Mouse (Mus musculus): ENCODE results near the gene Rab30.

Rab30 gene

GRCm38 (mm10) chr7:92799665-92800595 is 58.5 kb downstream of the Rab30 start:
- no peak for DNase-seq (ENCODE audit: low spot score in 2 of 2)

GRCm38 (mm10) chr7:92802158-92802557 is 60.8 kb downstream of the Rab30 start:
- no peak for DNase-seq (ENCODE audit: low spot score in 2 of 2)

- DNase-seq (ENCODE audit: low spot score in 2 of 2), result no peak
Measured at GRCm38 (mm10) chr7:92803191-92803590, 61.8 kb downstream of the Rab30 start.

- DNase-seq (ENCODE audit: low spot score in 2 of 2), result no peak
Measured at GRCm38 (mm10) chr7:92804919-92805668, 63.7 kb downstream of the Rab30 start.

- no peak for DNase-seq (ENCODE audit: low spot score in 2 of 2)
Measured at GRCm38 (mm10) chr7:92806512-92807188, 65.2 kb downstream of the Rab30 start.

- no peak for DNase-seq (ENCODE audit: low spot score in 2 of 2)
Measured at GRCm38 (mm10) chr7:92807482-92807881, 66.1 kb downstream of the Rab30 start.

GRCm38 (mm10) chr7:92811667-92812279 is 70.4 kb downstream of the Rab30 start:
- DNase-seq (ENCODE audit: low spot score in 2 of 2), result no peak

GRCm38 (mm10) chr7:92817242-92817641 is 75.8 kb downstream of the Rab30 start:
- DNase-seq (ENCODE audit: low spot score in 2 of 2), result no peak

GRCm38 (mm10) chr7:92817886-92818285 is 76.5 kb downstream of the Rab30 start:
- no peak for DNase-seq (ENCODE audit: low spot score in 2 of 2)

GRCm38 (mm10) chr7:92819656-92820055 is 78.3 kb downstream of the Rab30 start:
- no peak for DNase-seq (ENCODE audit: low spot score in 2 of 2)

- no peak for DNase-seq (ENCODE audit: low spot score in 2 of 2)
Measured at GRCm38 (mm10) chr7:92820410-92820809, 79.0 kb downstream of the Rab30 start.

GRCm38 (mm10) chr7:92820941-92821465 is 79.6 kb downstream of the Rab30 start:
- DNase-seq (ENCODE audit: low spot score in 2 of 2), result no peak

- DNase-seq (ENCODE audit: low spot score in 2 of 2), result no peak
Measured at GRCm38 (mm10) chr7:92821871-92822270, 80.5 kb downstream of the Rab30 start.

- no peak for DNase-seq (ENCODE audit: low spot score in 2 of 2)
Measured at GRCm38 (mm10) chr7:92822409-92823101, 81.2 kb downstream of the Rab30 start.

GRCm38 (mm10) chr7:92826248-92826647 is 84.8 kb downstream of the Rab30 start:
- no peak for DNase-seq (ENCODE audit: low spot score in 2 of 2)

GRCm38 (mm10) chr7:92827981-92828380 is 86.6 kb downstream of the Rab30 start:
- no peak for DNase-seq (ENCODE audit: low spot score in 2 of 2)

GRCm38 (mm10) chr7:92832395-92832794 is 91.0 kb downstream of the Rab30 start:
- DNase-seq (ENCODE audit: low spot score in 2 of 2), result no peak

- no peak for DNase-seq (ENCODE audit: low spot score in 2 of 2)
Measured at GRCm38 (mm10) chr7:92834391-92834790, 93.0 kb downstream of the Rab30 start.

- no peak for DNase-seq (ENCODE audit: low spot score in 2 of 2)
Measured at GRCm38 (mm10) chr7:92836447-92836846, 95.0 kb downstream of the Rab30 start.

GRCm38 (mm10) chr7:92837226-92837625 is 95.8 kb downstream of the Rab30 start:
- no peak for DNase-seq (ENCODE audit: low spot score in 2 of 2)

- no peak for DNase-seq (ENCODE audit: low spot score in 2 of 2)
Measured at GRCm38 (mm10) chr7:92837907-92838306, 96.5 kb downstream of the Rab30 start.

All from right cerebral cortex, postnatal 36 days (tissue).